Mouse (Mus musculus) adrenal gland, postnatal 14 days (tissue): ENCODE results near the gene 4930402K13Rik. TPM values are rescaled to one million over a fixed set of nuclear protein-coding genes. Genes with fewer than 3 reads are reported as not detected.
"Not testable (repeated sequence)": the region's sequence is repeated elsewhere in the genome, so short reads cannot be mapped to it uniquely, and the experiment has no call there.

Experiments
- DNase-seq: peaks from one replicate; pipeline ENCODE4 v3.0.0; 2021; ENCODE audit warnings: mixed read lengths
- long read RNA-seq, 2 experiments: library from polyadenylated mRNA; stranded (forward); transcript quantifications; one replicate each; pipeline ENCODE4 v2.0.0; 2021
- total RNA-seq: library from RNA; stranded (reverse); gene quantifications from 2 replicates; pipeline ENCODE4 v1.2.3, GENCODE M21; 2021

Gene 4930402K13Rik
- not detected in 2 replicates for total RNA-seq
- long read RNA-seq, experiment 1: 0 reads
- long read RNA-seq, experiment 2: 0 reads

GRCm38 (mm10) chrX:9104262-9104661, at the start of gene 4930402K13Rik:
Gene 4930402K13Rik (plus strand): TSS chrX:9104562.
- no peak for DNase-seq

- peak; percentile 83 for DNase-seq
Measured at GRCm38 (mm10) chrX:9060952-9061351, 43.4 kb upstream of the 4930402K13Rik start.

DNA sequence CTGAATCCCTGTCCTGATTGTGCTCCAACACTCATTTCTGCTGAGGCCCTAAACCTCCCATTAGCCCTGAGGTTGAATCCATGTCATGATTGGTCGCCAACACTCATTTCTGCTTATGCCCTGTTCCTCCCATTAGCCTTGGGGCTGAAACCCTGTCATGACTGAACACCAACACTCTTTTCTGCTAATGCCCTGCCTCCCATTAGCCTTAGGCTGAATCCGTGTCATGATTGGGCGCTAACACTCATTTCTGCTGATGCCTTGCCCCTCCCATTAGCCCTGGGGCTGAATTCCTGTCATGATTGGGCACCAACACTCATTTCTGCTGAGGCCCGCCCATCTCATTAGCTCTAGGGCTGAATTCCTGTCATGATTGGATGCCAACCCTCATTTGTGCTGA, 42.3 kb upstream of the 4930402K13Rik start:
- DNase-seq: no peak

GRCm38 (mm10) chrX:9062715-9063114, 41.6 kb upstream of the 4930402K13Rik start, which contains the start of gene Fthl17f:
Gene Fthl17f (plus strand): TSS chrX:9063015.
- DNase-seq: not testable (repeated sequence)

- peak; percentile 17 for DNase-seq
Measured at GRCm38 (mm10) chrX:9077699-9078098, 26.7 kb upstream of the 4930402K13Rik start.

DNA sequence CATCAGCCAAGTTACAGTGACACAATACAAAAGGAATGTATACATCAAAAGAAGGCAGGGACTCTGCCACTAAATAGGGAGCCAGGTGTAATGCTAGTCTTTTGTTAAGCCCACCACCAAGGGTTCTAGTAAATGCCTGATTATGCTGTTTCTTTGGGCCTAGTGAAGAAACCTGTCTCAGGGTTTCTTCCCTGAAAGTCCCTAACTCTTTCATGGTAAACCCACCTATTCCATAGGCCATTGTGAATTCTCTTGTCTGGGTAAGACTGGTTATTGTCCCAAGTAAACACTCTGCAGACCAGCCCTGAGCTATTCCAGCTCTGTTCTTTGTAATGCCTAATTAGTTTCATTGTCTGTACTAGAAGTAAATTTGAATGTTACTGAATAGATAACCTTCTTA, 9.3 kb upstream of the 4930402K13Rik start:
- not testable (repeated sequence) for DNase-seq

DNA sequence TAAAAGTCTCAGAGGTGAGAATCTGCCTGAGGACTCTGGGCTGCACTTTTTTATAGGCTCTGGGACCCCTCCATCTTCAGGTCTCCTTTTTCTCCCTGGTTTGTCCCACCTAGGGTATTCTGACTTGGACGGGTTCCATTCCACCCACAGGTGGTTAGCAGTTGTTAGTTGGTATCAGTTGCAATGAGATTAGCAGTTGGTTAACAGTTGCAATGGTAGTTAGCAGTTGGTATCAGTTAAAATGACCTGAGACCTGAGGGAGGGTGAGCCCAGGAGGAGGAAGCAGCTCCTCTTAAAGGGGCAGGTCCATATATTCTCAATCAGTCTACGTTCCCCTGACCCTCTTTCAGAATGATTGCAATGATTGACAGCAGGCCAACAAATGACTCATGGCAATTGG, 6.0 kb downstream of the 4930402K13Rik start:
- DNase-seq: no peak

DNA sequence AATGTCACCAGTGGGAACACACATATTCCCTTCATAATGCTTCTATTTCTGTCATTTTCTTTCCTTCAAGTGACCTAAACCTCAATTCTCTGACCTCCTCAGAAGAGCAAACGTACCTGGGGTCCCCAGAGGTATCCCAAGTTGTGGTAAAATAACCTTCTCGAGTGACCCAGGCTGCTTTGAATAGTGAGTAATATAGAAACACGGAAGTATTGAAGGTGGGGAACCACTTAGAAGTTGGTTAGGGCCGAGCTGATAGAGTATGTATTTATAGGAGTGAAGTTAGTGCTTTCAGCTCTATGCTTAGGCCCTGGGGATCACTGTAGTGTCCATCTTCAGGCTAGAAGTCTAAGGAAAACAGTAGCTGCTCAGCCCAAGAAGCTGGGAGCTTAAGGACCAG, 20.6 kb downstream of the 4930402K13Rik start:
- no peak for DNase-seq

GRCm38 (mm10) chrX:9128317-9128831, 24.0 kb downstream of the 4930402K13Rik start:
- DNase-seq: peak; percentile 6

DNA sequence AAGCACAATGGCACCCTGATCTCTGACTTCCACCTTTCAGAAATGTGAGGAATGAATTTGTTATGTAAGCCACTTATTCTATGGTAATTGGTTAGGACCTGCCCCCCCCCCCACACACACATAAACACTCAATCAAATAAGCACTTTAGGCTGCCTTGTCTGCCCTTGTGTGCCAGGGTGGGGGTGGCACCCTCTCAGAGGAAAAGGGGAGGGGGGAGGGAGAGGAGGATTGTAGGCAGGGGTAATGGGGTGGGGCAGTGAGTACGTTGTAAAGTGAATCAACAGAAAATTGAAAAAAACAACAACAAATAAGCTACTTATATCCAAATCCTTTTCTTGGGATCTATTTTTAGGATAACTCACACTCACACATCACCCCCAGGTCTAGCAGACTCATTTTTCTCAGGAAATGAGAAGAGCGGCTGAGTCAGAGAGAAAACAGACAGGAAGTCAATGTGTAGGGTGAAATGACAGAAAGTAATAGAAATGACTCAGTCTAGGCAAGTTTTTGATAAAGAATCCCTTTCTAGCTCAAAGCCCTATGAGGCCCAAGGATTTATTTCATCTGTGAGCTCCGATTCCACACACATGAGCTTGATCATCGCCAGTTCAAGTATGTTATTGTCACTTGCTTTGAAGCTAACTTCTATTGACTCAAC, 35.1 kb downstream of the 4930402K13Rik start:
- DNase-seq: no peak

DNA sequence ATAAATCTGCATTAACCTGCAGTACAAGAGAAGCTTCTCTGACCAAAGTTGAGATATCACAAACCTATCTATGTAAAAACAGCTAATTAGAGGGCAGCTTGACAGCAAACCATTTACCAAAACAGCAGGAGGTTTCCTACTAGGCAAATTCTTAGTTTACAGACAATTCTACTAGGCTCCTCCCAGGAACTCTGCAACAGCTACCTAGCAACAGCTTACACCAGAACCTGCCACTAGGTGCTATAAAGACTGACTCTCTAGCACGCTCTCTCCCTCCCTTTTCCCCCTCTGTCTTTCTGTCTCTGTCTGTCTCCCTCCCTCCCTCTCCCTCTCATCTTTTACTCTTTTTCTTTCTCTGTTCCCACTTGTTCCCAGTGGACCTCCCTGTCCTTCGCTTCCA, 38.3 kb downstream of the 4930402K13Rik start:
- no peak for DNase-seq

Other genes starting within 250 kb of the 4930402K13Rik start
- gene Gm5751, start 230.3 kb upstream of the 4930402K13Rik start, total RNA-seq: not detected in 2 replicates
- 7.9 and 8.0 TPM in 2 replicates for gene B630019K06Rik, start 212.2 kb upstream of the 4930402K13Rik start, total RNA-seq
- not detected in 2 replicates for gene Fthl17b, start 141.6 kb upstream of the 4930402K13Rik start, total RNA-seq
- gene Fthl17c, start 128.0 kb upstream of the 4930402K13Rik start, total RNA-seq: not detected in 2 replicates
- gene Fthl17d, start 117.8 kb upstream of the 4930402K13Rik start, total RNA-seq: not detected in 2 replicates
- gene Fthl17e, start 71.1 kb upstream of the 4930402K13Rik start, total RNA-seq: not detected in 2 replicates
- not detected in 2 replicates for gene Fthl17f, start 41.5 kb upstream of the 4930402K13Rik start, total RNA-seq
- gene Lancl3, start 95.3 kb downstream of the 4930402K13Rik start, total RNA-seq: 1.9 and 2.7 TPM in 2 replicates
- not detected in 2 replicates for gene Gm14862, start 152.3 kb downstream of the 4930402K13Rik start, total RNA-seq
- gene Xk, start 168.2 kb downstream of the 4930402K13Rik start, total RNA-seq: 2.1 and 2.9 TPM in 2 replicates
- gene H2al1m, start 179.2 kb downstream of the 4930402K13Rik start, total RNA-seq: not detected in 2 replicates
- gene H2al1k, start 246.1 kb downstream of the 4930402K13Rik start, total RNA-seq: not detected in 2 replicates